Mouse (Mus musculus) layer of hippocampus, adult 9-11 months (tissue): ENCODE results near the gene Slc18a3.

Experiments
- DNase-seq: peaks from one replicate; pipeline ENCODE4 v3.0.0; 2022

The Slc18a3 gene

GRCm38 (mm10) chr14:32464601-32465505, at the start of gene Slc18a3:
Slc18a3 (minus strand) TSS chr14:32464850.
- DNase-seq = no peak

- peak; percentile 93 for DNase-seq
Measured at GRCm38 (mm10) chr14:32513336-32514032, 48.8 kb upstream of the Slc18a3 start, which contains the start of gene Ercc6. Ercc6 (plus strand) TSS chr14:32513521.

GRCm38 (mm10) chr14:32512912-32513311, 48.3 kb upstream of the Slc18a3 start:
- DNase-seq = no peak

GRCm38 (mm10) chr14:32509443-32509961, 44.9 kb upstream of the Slc18a3 start:
- no peak for DNase-seq

- no peak for DNase-seq
Measured at GRCm38 (mm10) chr14:32508105-32508835, 43.6 kb upstream of the Slc18a3 start.

GRCm38 (mm10) chr14:32507216-32507615, 42.6 kb upstream of the Slc18a3 start:
- DNase-seq = no peak

GRCm38 (mm10) chr14:32506329-32506728, 41.7 kb upstream of the Slc18a3 start:
- DNase-seq = no peak

GRCm38 (mm10) chr14:32503897-32504296, 39.2 kb upstream of the Slc18a3 start:
- DNase-seq = no peak

GRCm38 (mm10) chr14:32502764-32503688, 38.4 kb upstream of the Slc18a3 start:
- no peak for DNase-seq

GRCm38 (mm10) chr14:32501303-32501702, 36.7 kb upstream of the Slc18a3 start:
- no peak for DNase-seq

GRCm38 (mm10) chr14:32496115-32496850, 31.6 kb upstream of the Slc18a3 start:
- DNase-seq = no peak

GRCm38 (mm10) chr14:32492521-32492920, 27.9 kb upstream of the Slc18a3 start:
- DNase-seq = no peak

- DNase-seq = no peak
Measured at GRCm38 (mm10) chr14:32482061-32482460, 17.4 kb upstream of the Slc18a3 start.

GRCm38 (mm10) chr14:32477581-32477980, 12.9 kb upstream of the Slc18a3 start:
- DNase-seq = no peak

GRCm38 (mm10) chr14:32476559-32476958, 11.9 kb upstream of the Slc18a3 start:
- no peak for DNase-seq

GRCm38 (mm10) chr14:32472996-32473395, 8.3 kb upstream of the Slc18a3 start:
- peak; percentile 40 for DNase-seq

- no peak for DNase-seq
Measured at GRCm38 (mm10) chr14:32467606-32468005, 3.0 kb upstream of the Slc18a3 start.

- DNase-seq = no peak
Measured at GRCm38 (mm10) chr14:32465889-32466288, 1.2 kb upstream of the Slc18a3 start, which contains the start of gene Chat. Chat (minus strand) TSS chr14:32465989.

- no peak for DNase-seq
Measured at GRCm38 (mm10) chr14:32465506-32465870, 838 bp upstream of the Slc18a3 start.

GRCm38 (mm10) chr14:32463211-32464040, 1.2 kb downstream of the Slc18a3 start:
- DNase-seq = no peak
